In the genomic region with DNA sequence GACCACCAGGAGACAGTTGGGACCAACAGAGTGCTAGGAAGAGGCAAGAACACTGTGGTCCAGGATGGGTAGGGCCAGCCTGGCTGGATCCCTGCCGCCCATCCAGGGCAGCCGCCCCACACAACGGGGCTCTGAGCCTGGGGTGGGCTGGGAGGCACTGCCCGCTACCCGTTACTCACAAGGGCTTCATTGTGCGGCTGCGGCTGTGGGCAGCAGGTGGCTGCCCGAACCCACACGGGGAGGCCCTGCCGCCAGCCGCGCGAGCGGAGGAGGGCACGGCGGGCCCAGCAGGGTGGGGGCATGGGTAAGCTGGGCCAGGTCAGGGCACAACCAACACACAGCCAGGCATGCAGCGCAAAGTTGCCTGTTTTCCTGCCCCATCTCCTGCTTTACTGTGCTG, we compare ENCODE assay signal across 9 mouse cellular contexts. TPM values are rescaled to one million over a fixed set of nuclear protein-coding genes. Genes with fewer than 3 reads are reported as not detected.
A peak's percentile ranks its signal among the peaks of the same experiment; 100 is the strongest.
DNase-seq lines count a peak whose midpoint lies in the region; ATAC-seq and TF ChIP-seq lines count a peak whose summit lies in the region.
"Had no signal": no experiment of that assay in that cellular context is flagged by ENCODE, and none has a peak within 500 bp of the region (broad histone marks: within the 10 kb centered on the region; RNA-seq: fewer than 3 reads in every experiment).

No protein-coding gene starts in this region.

- peak; percentile 88 for DNase-seq in Muller cell, postnatal 12 days (ENCODE audit: inconsistent ontology term)
- peak; percentile 16 to 27 for DNase-seq in cerebellum, postnatal 25 days
- DNase-seq in layer of hippocampus, adult 2 months (ENCODE audit: low spot score in 2 of 2), result peak; percentile 47 to 76
- no peak for DNase-seq in adrenal gland, adult (ENCODE audit: inconsistent age in 2 of 2, low spot score in 1 of 2)
- no peak for DNase-seq in spleen, adult 18-20 months
- DNase-seq: heart, postnatal 10 days had no signal

- H3K4me3 ChIP-seq in layer of hippocampus, adult 2 months, result 0 out of 2 replicates have a peak overlapping the region, but pooled peaks have one; percentile 15
- no peak overlapping the region for H3K4me3 ChIP-seq in midbrain, embryonic 16.5 days (ENCODE audit: low read depth, low read length)

- 57% methylated on average over 17 of the region's 17 CpGs for WGBS in midbrain, embryonic 16.5 days

- H3K9ac ChIP-seq in midbrain, embryonic 16.5 days (ENCODE audit: low read depth, low read length), result no peak overlapping the region

- no peaks in the 10 kb centered on the region for H3K27me3 ChIP-seq in midbrain, embryonic 16.5 days (ENCODE audit: control insufficient read depth, insufficient read depth, low read depth, low read length)

- ATAC-seq in midbrain, embryonic 16.5 days, result peak; percentile 64
- ATAC-seq in inflammation-experienced regulatory T-cells, adult 6 months, result no peak
- no peak for ATAC-seq in megakaryocyte, adult 5-6 weeks (ENCODE audit: poor library complexity, severe bottlenecking)

- H3K4me1 ChIP-seq in midbrain, embryonic 16.5 days (ENCODE audit: control insufficient read depth, insufficient read depth, low read length), result peaks cover 4% of the 10 kb centered on the region; the same call in 1 of the 2 replicates

- peak overlapping the region; percentile 87 for H3K27ac ChIP-seq in layer of hippocampus, adult 2 months
- no peak overlapping the region for H3K27ac ChIP-seq in midbrain, embryonic 16.5 days (ENCODE audit: low read length)

- H3K36me3 ChIP-seq in midbrain, embryonic 16.5 days (ENCODE audit: control insufficient read depth, insufficient read depth, low read length), result no peaks in the 10 kb centered on the region

- H3K9me3 ChIP-seq in midbrain, embryonic 16.5 days (replicated peaks; ENCODE audit: control insufficient read depth, low read length, poor library complexity, severe bottlenecking), result no peaks in the 10 kb centered on the region

- TF ChIP-seq CTCF in layer of hippocampus, adult 2 months (conservative IDR thresholded peaks at IDR 0.05), result peak; percentile 30; the same call in 1 of the 2 replicates

- H3K4me2 ChIP-seq in midbrain, embryonic 16.5 days (ENCODE audit: low read length), result no peak overlapping the region

RNA-seq across cellular contexts. Expression of gene Sstr5, which starts 21.1 kb away (rescaled TPM):
- total RNA-seq in layer of hippocampus, adult 2 months (2021), result under 1 TPM in 1 of 2 experiments, not detected in 1; 0.15 TPM
- polyA plus RNA-seq in midbrain, embryonic 16.5 days (2015; fragmentation: Nextera tagmentation; extraction: Ambion mirVana), result 0.88 and 1.4 TPM in 2 replicates
- polyA plus RNA-seq in inflammation-experienced regulatory T-cells, adult 6 months (2017; shearing (Covaris generic)), result not detected
- not detected in 2 replicates for total RNA-seq in megakaryocyte, adult 5-6 weeks (2015)
- not detected in 2 replicates for total RNA-seq in megakaryocyte, adult 5-6 weeks (2017)
- total RNA-seq: heart, postnatal 10 days had no signal

RNA-seq across cellular contexts. Expression of gene Sox8, which starts 52.3 kb away (rescaled TPM):
- 10 to 100 TPM; 47.7 to 55.7 TPM for total RNA-seq in layer of hippocampus, adult 2 months (2021)
- 10.1 and 16.2 TPM in 2 replicates for polyA plus RNA-seq in midbrain, embryonic 16.5 days (2015; fragmentation: Nextera tagmentation; extraction: Ambion mirVana)
- polyA plus RNA-seq in inflammation-experienced regulatory T-cells, adult 6 months (2017; shearing (Covaris generic)), result not detected
- not detected in 2 replicates for total RNA-seq in megakaryocyte, adult 5-6 weeks (2015)
- total RNA-seq in megakaryocyte, adult 5-6 weeks (2017), result not detected in 2 replicates

Comparison
In these comparisons a context has a peak if more than half of its experiments do, and no peak if none do; other contexts are left out.
1. DNase-seq: peak in Muller cell, postnatal 12 days (single experiment), cerebellum, postnatal 25 days (2 of 2) and layer of hippocampus, adult 2 months (2 of 2); none in adrenal gland, adult (0 of 2) and spleen, adult 18-20 months (0 of 2).
2. RNA of gene Sox8, which starts 52.3 kb away (total RNA-seq): 47.7 to 55.7 TPM in layer of hippocampus, adult 2 months; not detected in megakaryocyte, adult 5-6 weeks; every median in the first group is over 10 times any median in the second.